Mouse (Mus musculus) hindlimb bud, embryonic 11.5 days (tissue): ENCODE measurements around the gene Pnpla7.
"Not testable (repeated sequence)": the region's sequence is repeated elsewhere in the genome, so short reads cannot be mapped to it uniquely, and the experiment has no call there.

Experiments
- DNase-seq: peaks from one replicate; pipeline ENCODE4 v3.0.0-alpha.2; 2012; ENCODE audit warnings: low read depth, low spot score; ENCODE audit errors: extremely low spot score

Pnpla7 gene

DNA sequence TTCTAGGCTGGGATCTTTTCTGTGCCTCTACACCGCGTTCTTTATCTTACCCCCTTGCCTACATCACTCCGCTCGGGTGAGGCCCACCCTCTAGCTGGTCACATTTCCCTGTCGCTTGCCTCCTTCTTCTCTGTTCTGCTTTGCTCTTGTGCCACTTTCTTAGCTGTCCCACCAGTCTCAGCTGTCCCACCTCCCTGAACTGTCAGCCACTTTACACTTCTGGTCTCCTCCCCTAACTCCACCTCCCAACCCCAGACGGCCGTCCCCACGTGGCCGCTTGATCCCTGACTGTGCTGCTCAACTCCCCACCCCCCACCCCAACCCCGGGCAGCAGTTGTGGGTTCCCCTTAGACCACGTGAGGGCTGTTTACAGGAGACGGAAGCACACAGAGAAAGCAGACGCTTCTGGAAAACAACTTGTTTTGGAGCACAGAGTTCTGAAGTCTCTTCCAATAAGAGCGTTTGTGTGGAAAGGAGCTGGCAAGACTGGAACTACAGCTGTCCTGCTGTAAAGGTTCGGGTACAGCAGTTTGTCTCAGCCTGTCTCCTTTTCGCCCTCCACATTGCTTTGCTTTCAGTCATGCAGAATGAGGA, at the start of gene Pnpla7:
TSS of gene Pnpla7 (plus strand) at position 330 of the 594 bp plus-strand sequence.
- DNase-seq, result no peak

GRCm38 (mm10) chr2:24926345-24926964, 49.4 kb upstream of the Pnpla7 start:
- no peak for DNase-seq

GRCm38 (mm10) chr2:24926965-24927358, 48.9 kb upstream of the Pnpla7 start:
- DNase-seq, result no peak

- DNase-seq, result no peak
These were observed 47.9 kb upstream of the Pnpla7 start for GRCm38 (mm10) chr2:24927810-24928479.

- no peak for DNase-seq
These were observed 46.7 kb upstream of the Pnpla7 start for GRCm38 (mm10) chr2:24929119-24929518.

GRCm38 (mm10) chr2:24929593-24929992, 46.2 kb upstream of the Pnpla7 start:
- no peak for DNase-seq

DNA sequence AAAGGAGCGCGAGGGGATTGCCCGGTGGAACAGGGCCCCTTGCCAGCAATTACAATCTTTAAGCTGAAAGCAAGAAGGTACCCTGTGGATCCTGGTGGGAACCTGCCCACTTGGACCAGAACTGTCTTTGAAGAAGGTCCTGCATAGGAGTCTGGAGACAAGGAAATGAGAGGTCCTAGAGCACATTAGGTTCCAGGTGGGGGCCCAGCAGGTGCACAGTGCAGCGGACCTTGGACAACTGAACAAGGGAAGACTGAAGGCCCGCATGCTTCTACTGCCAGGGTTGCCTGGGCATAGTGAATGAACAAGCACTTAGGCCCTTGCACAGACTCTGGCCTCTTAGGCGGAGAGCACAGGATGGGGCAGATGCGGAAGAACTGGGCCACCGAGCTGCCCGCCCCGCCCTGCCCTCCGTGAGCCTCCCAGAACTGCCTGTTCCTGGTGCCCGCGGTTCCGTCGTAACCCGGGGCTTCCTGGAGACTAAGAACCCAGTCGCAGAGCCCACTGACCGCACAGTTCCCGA, 41.3 kb upstream of the Pnpla7 start:
- DNase-seq, result no peak

GRCm38 (mm10) chr2:24935057-24935796, 40.6 kb upstream of the Pnpla7 start, which contains the start of gene Arrdc1:
Arrdc1 (minus strand) TSS chr2:24935252.
- peak; percentile 89 for DNase-seq

DNA sequence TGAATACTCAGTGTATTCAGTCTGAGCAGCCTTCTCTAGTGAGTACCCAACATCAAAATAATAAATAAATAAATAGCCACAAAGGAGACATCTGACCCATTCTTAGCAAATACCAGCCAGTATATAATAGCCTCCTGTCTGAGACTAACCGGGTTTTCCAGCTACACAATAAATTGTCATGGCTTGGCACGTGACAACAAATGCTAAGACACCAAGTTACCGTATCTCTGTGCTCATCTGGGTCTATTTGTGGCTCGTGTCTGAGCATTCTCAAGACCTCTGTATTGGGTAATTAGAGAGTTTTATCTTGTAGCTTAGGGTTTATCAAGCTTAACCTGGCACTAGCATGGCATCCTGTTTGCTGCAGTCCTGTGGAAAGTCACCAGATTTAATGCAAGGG, 33.7 kb upstream of the Pnpla7 start:
- DNase-seq, result no peak

GRCm38 (mm10) chr2:24944304-24944703, 31.5 kb upstream of the Pnpla7 start:
- DNase-seq, result not testable (repeated sequence)

DNA sequence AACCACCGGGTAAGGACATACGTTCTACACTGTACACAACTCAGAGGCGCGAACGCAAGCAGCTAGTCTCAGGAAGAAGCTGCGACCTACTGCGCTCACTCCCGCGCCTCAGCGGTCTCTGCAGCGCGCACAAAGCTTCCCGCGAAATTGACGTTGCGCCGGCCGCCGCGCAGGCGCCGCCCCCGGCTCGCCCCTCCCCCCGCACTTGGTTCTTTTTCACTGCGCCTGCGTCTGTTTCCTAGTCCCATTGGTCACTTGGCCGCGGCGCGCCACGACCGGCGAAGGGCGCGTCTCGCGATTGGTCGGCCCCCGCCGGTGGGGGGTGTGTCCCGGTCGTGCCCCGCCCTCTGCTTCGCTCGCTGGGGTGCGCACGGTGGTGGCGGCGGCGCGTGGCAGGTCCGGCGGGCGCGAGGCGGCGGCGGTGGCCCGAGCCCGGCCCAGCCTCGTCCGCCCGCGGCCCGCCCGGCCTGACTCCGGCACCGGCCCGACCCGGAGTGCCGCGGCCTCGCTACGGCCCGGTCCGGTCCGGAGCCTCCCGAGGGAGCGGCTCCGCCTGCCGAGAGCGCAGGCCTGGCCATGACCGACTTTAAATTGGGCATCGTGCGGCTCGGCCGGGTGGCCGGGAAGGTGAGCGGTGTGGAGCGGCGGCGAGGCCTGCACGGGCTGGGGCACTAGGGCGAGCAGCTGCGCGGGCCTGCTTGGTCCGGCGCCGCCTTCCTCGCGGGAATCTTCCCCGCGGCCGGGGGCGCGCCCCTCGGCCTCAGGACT, 26.2 kb upstream of the Pnpla7 start, which contains the start of gene Zmynd19:
TSS of gene Zmynd19 (plus strand) at position 372 of the 768 bp plus-strand sequence.
- DNase-seq, result peak; percentile 56

DNA sequence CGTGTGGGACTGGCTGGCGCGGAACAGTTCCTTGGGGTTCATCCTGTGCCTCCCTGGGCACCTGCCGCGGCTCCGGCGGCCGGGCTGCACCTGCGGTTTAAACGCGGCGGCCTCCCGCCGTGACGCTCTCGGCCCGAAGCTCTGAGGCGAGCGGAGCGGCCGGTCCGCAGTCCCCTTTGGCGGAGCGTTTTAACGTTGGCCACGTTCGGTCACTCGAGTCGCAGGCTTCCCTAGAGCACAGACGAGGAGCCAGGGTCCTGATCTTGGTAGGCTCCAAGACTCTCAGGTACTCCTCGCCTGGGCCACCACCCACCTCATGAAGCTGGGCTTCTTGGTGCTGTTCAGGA, 25.7 kb upstream of the Pnpla7 start:
- DNase-seq, result no peak

- DNase-seq, result no peak
These were observed 23.2 kb upstream of the Pnpla7 start for GRCm38 (mm10) chr2:24952537-24953055.

DNA sequence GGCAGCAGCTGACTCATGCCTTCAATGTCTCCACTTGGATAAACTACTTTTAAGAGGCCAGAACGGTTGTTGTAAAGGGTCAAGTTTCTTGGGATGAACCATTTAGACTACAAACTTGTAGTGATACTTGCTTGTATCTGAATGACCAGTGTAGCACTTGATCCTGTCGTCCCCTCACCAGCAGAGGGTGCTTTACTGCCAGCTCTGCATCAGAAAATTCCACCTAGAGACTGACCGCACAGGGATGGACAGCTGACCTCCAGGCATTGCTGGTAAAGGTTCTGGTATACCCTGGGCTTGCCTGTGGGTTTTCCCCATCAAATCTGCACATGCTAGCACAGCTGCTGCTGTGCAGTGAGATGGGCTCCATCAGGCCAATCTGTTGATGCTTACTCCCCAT, 14.9 kb upstream of the Pnpla7 start:
- DNase-seq, result no peak

GRCm38 (mm10) chr2:24962304-24963000, 13.4 kb upstream of the Pnpla7 start, which contains the start of gene Dph7:
Dph7 (plus strand) TSS chr2:24962400.
- DNase-seq, result no peak

- no peak for DNase-seq
These were observed 5.4 kb upstream of the Pnpla7 start for GRCm38 (mm10) chr2:24970386-24970785.

DNA sequence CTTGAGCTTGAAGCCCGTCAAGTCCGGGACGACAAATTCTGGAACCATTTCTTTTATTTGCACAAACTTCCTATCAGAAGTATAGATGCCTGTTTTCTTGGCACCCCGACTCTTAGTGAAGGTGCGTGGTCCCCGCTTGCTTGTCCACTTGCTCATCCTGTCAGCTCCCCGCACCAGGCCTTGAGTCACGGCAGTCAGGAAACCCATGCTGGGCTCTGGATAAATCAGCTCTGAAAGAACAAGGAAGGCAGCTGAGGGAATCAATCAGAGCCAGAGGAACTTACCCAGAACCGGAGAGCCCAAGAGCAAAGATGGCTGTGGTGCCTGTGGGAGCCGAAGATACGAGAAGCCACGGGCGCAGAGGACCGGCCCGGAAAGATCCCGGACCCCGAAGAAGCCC, 1.4 kb upstream of the Pnpla7 start:
- DNase-seq, result not testable (repeated sequence)

- peak; percentile 82 for DNase-seq
These were observed 728 bp upstream of the Pnpla7 start, which contains the start of gene Mrpl41 for GRCm38 (mm10) chr2:24974906-24975703. Mrpl41 (minus strand) TSS chr2:24975098.

DNA sequence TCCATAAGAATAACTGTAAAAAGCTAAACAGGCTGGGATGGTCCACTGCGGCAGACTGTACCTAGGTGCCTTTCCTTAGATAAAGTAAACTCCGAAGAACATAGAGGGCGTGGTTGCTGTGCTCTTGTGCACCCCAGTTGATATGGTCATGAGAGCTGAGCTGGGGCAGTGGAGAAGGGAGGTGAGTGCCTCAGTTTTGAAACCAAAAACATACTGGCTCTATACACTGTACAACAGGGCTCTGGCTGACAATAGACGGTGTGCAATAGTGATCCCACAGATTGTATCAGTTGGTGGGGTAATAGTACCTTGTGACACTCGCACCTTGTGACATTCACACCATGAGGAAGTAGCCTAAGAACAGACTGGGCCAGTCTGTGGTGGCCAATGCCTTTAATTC, 1.1 kb downstream of the Pnpla7 start:
- no peak for DNase-seq
